Mouse (Mus musculus) liver (tissue): Measurements from ENCODE around the gene Mgst3.

Experiments
- DNase-seq: peaks from one replicate; pipeline ENCODE4 v3.0.0-alpha.2; 2020; ENCODE audit warnings: mixed read lengths

Mgst3 gene

GRCm38 (mm10) chr1:167393683-167394492 lies at the start of gene Mgst3:
Gene Mgst3 (minus strand): TSS chr1:167393841.
- peak; percentile 98 for DNase-seq

- no peak for DNase-seq
Measured at GRCm38 (mm10) chr1:167438231-167438885, 44.7 kb upstream of the Mgst3 start.

GRCm38 (mm10) chr1:167437091-167437490 lies 43.5 kb upstream of the Mgst3 start:
- no peak for DNase-seq

GRCm38 (mm10) chr1:167436186-167436975 lies 42.7 kb upstream of the Mgst3 start:
- DNase-seq = no peak

GRCm38 (mm10) chr1:167434931-167435330 lies 41.3 kb upstream of the Mgst3 start:
- no peak for DNase-seq

- no peak for DNase-seq
Measured at GRCm38 (mm10) chr1:167430976-167431676, 37.5 kb upstream of the Mgst3 start.

GRCm38 (mm10) chr1:167426681-167427080 lies 33.0 kb upstream of the Mgst3 start:
- DNase-seq = no peak

- no peak for DNase-seq
Measured at GRCm38 (mm10) chr1:167425572-167425971, 31.9 kb upstream of the Mgst3 start.

GRCm38 (mm10) chr1:167422501-167423240 lies 29.0 kb upstream of the Mgst3 start:
- no peak for DNase-seq

GRCm38 (mm10) chr1:167414846-167415245 lies 21.2 kb upstream of the Mgst3 start:
- peak; percentile 68 for DNase-seq

GRCm38 (mm10) chr1:167411991-167412715 lies 18.5 kb upstream of the Mgst3 start:
- DNase-seq = no peak

GRCm38 (mm10) chr1:167409601-167410000 lies 16.0 kb upstream of the Mgst3 start:
- no peak for DNase-seq

GRCm38 (mm10) chr1:167405237-167405636 lies 11.6 kb upstream of the Mgst3 start:
- no peak for DNase-seq

- DNase-seq = peak; percentile 38
Measured at GRCm38 (mm10) chr1:167393281-167393680, 360 bp downstream of the Mgst3 start.

GRCm38 (mm10) chr1:167392687-167393086 lies 954 bp downstream of the Mgst3 start:
- peak; percentile 87 for DNase-seq

- no peak for DNase-seq
Measured at GRCm38 (mm10) chr1:167392031-167392640, 1.5 kb downstream of the Mgst3 start.

- DNase-seq = peak; percentile 44
Measured at GRCm38 (mm10) chr1:167391241-167391640, 2.4 kb downstream of the Mgst3 start.

- DNase-seq = no peak
Measured at GRCm38 (mm10) chr1:167390381-167390780, 3.3 kb downstream of the Mgst3 start.

GRCm38 (mm10) chr1:167389584-167389983 lies 4.1 kb downstream of the Mgst3 start:
- DNase-seq = no peak

GRCm38 (mm10) chr1:167388571-167388970 lies 5.1 kb downstream of the Mgst3 start:
- DNase-seq = no peak

GRCm38 (mm10) chr1:167387796-167388195 lies 5.8 kb downstream of the Mgst3 start:
- no peak for DNase-seq
